In the genomic region with DNA sequence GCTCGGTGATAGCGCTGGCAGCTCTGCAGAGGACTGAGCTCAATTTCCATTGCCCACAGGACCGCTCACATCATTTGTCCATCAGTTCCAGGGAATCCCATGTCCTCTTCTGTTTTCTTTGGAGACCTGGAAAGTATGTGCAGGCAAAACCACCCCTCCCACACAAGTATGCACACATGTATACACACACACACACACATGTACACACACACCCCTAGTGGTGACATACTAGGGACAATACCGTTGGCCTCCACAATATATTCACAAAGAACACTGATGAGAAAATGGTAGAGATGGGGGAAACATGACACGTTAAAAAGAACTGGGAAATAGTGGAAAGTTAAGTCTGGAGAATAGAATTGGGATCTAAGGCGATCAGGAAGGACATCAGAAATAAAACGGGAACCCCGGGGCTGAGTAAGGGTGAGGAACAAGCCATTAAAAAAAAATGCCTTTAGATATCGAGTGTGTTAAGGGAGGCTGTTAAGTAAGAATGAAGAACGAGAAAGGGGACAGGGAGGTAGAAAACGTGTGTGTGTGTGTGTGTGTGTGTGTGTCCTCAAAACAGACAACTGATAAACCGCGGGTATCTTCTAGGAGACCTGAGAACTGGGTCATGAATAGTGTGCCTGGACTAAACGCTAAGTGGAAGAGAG, we compare ENCODE assay signal across 1 mouse cellular context.
TF ChIP-seq lines count a peak whose summit lies in the region.

No protein-coding gene starts in this region.

TF ChIP-seq in MEL, 35 proteins besides CTCF, POLR2A, EP300 and RAD21:
- TF ChIP-seq GATA1 (IDR thresholded peaks at IDR 0.05; ENCODE audit: low read depth, low read length) (peak; percentile 34; the same call in 1 of the 2 replicates), ZNF384 (IDR thresholded peaks at IDR 0.05; ENCODE audit: low read depth, low read length) (0 out of 2 replicates have a peak, but pooled peaks have one; percentile 27), SIN3A (IDR thresholded peaks at IDR 0.05; ENCODE audit: low read length) (0 out of 2 replicates have a peak, but pooled peaks have one; percentile 18), MXI1 (IDR thresholded peaks at IDR 0.05; ENCODE audit: low read depth, low read length) (no peak), E2F4 (IDR thresholded peaks at IDR 0.05; ENCODE audit: borderline replicate concordance, low read depth, low read length) (no peak), SMC3 (IDR thresholded peaks at IDR 0.05; ENCODE audit: low read depth, low read length) (no peak), HCFC1 (IDR thresholded peaks at IDR 0.05; ENCODE audit: low read depth, low read length) (no peak)
